Mouse (Mus musculus) lung, adult 2 months (tissue): Measurements from ENCODE around the gene Zbtb8os. TPM values are rescaled to one million over a fixed set of nuclear protein-coding genes. Genes with fewer than 3 reads are reported as not detected.

Experiments
- DNase-seq: peaks from one replicate; pipeline ENCODE4 v3.0.0; 2022
- H3K4me1 ChIP-seq: fragments of 200-500 bp; 2 replicates; pipeline ENCODE4 v1.6.1; 2011; ENCODE audit warnings: low read length; ENCODE audit not compliant: control insufficient read depth, insufficient read depth
- H3K4me3 ChIP-seq: fragments of 200-500 bp; replicated peaks from 2 replicates; pipeline ENCODE3; 2011; ENCODE audit warnings: low read depth, mild to moderate bottlenecking, control low read depth, low read length; ENCODE audit errors: extremely low read depth
- CTCF ChIP-seq: fragments of 200-500 bp; IDR thresholded peaks from 2 replicates; pipeline ENCODE4 v1.5.1; 2011; ENCODE audit warnings: mild to moderate bottlenecking, low read length, control low read depth; ENCODE audit not compliant: insufficient read depth
- POLR2A ChIP-seq: fragments of 200-500 bp; IDR thresholded peaks from 2 replicates; pipeline ENCODE4 v1.6.1; 2011; ENCODE audit warnings: low read depth, mild to moderate bottlenecking, control low read depth, low read length, borderline replicate concordance; ENCODE audit errors: extremely low read depth
- WGBS: fragments of 180-500 bp; shearing (Covaris S2); methylation state at CpG from one replicate; pipeline ENCODE4 v1.1.7; 2018; 5-methylcytosine and 5-hydroxymethylcytosine counted together
- polyA plus RNA-seq: library from polyadenylated mRNA; depleted of rRNA; stranded (reverse); fragments of >200 nt; gene quantifications from 2 replicates; pipeline ENCODE4 v1.2.3, GENCODE M21; 2012; rRNA removed

Zbtb8os gene
- 5.8 and 11.3 TPM in 2 replicates for polyA plus RNA-seq

DNA sequence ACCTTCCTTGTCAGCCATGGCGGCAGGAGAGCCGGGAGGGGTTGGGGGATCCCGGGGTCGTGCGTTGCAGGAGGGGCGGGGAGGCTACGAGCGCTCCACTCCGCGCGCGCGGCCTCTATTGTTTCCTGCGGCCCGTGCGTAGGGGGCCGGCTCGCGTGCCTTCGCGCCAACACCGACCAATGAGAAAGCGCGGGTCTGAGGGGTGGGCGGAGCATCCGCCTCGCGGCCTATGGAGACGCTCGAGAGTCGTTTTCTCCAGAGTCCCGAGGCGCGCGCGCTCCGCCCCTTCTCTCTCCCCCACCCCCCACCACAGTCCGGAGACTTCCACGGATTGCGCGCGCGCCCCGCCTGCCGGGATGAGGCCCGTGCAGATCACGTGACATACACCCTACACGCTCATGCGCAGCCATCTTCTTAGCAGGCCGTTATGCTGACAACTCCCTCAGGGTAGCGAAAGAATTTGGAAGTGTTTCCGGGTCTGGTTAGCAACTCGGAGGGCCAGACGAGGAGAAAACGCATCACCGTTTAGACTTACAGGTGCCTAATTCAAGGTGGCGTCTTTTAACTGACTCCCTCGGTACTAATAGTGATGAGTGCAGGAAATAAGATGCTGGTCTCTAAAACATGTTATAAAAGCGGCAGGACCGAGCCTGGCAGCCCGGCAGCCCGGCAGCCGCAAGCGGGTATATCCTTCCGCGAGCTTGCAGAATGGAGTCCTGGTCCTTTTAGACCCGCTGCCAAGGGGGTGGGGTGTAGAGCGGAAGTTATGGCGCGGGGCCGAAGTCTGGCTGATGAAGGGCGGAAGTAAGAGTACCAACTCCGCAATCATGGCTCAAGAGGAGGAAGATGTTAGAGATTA lies at the start of gene Zbtb8os, which contains the start of gene Rbbp4:
Gene Zbtb8os, plus strand, starts transcription at position 480 of the 859 bp plus-strand sequence.
Gene Rbbp4, minus strand, starts transcription at position 155 of the 859 bp plus-strand sequence.
- TF ChIP-seq POLR2A = peak; percentile 70; the same call in 1 of the 2 replicates
- no peak for TF ChIP-seq CTCF
- H3K4me3 ChIP-seq = peak within 1 kb of the TSS; percentile 97
- WGBS = under 1% methylated on average over 73 of the region's 73 CpGs
- peak; percentile 93 for DNase-seq
- peaks cover 7% of the 10 kb centered on the region for H3K4me1 ChIP-seq

DNA sequence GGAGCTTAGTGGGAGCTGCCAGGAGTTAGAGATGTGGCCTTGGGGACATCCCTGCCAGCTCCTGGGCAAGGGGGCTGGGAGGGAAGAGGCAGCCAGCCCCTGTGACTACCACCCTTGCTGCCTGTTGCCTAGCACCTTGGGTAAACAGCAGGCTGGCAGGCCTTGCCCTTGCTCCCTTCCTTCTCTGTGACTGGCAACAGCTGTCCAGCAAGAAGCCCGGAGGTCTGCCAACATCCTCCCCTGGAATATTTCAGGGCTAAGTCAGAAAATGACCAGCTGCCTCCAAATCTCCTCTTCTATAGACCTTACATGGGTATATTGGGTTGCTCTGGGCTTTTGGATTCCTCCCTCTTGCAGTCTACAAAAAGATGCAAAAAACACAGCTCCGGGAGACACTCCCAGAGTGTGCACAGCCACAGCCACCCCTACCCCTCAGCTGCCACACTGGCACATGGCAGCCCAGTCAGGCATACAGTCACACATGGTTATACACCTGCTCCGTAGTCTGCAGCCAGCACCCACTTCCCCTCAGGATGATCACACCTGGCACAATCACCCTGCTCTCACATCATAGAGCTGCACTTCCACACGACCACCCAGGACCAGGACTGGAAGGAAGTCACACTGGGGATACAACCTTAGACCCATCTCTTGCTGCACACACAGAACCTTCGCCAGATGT lies 49.4 kb upstream of the Zbtb8os start:
- TF ChIP-seq CTCF = no peak
- TF ChIP-seq POLR2A = no peak
- Histone ChIP-seq H3K4me1 (peaks cover 2% of the 10 kb centered on the region; the same call in 1 of the 2 replicates), H3K4me3 (no peak overlapping the region)
- 33% methylated on average over 5 of the region's 5 CpGs for WGBS
- no peak for DNase-seq

DNA sequence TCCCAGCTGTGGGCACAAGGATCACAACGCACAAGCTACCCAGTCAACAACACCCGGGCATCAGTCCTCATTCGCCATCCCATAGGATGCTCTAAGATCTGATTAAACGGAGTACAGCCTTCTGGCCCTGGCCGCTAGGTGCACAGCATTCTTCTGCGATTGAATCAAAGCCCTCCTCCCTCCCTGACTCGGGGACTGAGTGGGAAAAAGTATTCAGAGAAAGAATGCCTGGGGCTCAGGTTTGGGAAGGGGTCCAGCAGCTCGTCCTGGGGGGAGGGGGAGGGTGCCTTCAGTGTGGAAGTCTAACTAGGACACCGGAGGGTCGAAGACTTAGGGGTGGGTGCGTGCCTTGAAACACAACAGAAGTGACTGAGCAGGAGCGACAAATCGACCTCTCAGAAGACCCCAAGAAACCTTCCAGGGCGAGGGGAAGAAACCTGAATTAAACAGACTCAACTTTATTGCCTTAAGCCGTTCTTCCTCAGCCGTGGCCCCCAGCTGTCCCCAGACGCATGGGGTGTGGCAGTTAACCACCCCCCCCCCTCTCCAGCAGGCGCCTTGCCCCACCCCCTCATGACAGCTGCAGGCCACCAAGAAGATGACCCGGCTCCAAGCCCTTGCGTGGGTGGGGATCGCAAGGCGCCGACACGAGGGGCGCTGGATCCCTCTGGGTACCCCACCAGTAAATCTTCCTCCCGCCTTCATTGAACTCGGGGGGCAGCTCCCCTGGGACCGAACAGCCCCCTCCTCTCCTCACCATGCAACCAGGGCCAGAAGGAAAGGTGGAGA lies 48.6 kb upstream of the Zbtb8os start:
- TF ChIP-seq POLR2A = no peak
- TF ChIP-seq CTCF = no peak
- 3% methylated on average over 28 of the region's 28 CpGs for WGBS
- H3K4me1 ChIP-seq = peaks cover 2% of the 10 kb centered on the region; the same call in 1 of the 2 replicates
- peak overlapping the region; percentile 49 for H3K4me3 ChIP-seq
- DNase-seq = no peak

DNA sequence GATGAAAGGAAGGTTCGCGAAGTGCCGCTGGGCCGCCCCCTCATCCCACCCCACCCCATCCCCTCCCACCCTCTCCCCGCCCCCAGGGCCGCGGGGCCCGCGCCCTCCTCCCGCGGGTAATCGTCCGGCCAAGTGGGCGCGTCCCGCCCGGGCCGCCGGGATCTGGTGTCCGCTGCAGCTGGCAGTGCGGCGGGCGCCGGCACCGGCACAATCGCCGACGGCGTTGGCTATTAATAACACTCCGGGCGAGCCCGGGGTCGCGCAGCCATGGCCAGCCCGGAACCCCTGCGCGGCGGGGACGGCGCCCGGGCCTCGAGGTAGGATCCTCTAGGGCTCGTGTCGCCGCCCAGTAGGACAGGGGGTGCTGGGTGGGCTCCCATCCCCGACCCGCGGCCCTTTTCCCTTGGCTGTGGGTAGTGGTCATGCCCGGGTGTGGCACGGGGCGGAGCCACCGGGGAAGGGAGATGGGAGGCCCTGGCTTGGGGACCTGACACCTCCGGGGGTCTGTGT lies 48.0 kb upstream of the Zbtb8os start, which contains the start of gene Sync:
Gene Sync, plus strand, starts transcription at position 146 of the 510 bp plus-strand sequence.
- WGBS = 2% methylated on average over 48 of the region's 53 CpGs
- peak within 1 kb of the TSS; percentile 49 for H3K4me3 ChIP-seq
- peaks cover 2% of the 10 kb centered on the region; the same call in 1 of the 2 replicates for H3K4me1 ChIP-seq
- no peak for TF ChIP-seq CTCF
- TF ChIP-seq POLR2A = no peak
- no peak for DNase-seq

DNA sequence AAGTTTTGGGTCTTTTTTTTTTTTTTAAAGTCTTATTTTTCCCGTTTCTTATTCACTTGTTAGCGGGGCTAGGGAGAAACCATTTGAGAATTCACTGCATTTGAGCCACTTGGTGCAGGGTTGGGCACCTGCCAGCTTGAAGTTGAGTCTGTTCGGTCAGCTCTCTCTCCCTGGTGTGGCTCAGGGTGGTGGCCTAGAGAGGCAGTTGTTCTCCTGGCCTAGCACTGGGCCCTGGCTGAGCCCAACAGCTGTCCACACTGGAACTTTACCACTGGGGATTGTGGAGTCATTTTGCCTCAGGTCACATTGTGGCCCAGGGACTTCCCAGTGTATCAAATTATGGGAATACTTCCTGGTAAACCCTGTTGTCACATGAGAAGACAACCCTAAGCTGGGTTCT lies 47.4 kb upstream of the Zbtb8os start:
- DNase-seq = no peak
- Histone ChIP-seq H3K4me1 (peaks cover 2% of the 10 kb centered on the region; the same call in 1 of the 2 replicates), H3K4me3 (no peak overlapping the region)
- 40% methylated on average over 3 of the region's 3 CpGs for WGBS
- no peak for TF ChIP-seq POLR2A
- TF ChIP-seq CTCF = no peak

DNA sequence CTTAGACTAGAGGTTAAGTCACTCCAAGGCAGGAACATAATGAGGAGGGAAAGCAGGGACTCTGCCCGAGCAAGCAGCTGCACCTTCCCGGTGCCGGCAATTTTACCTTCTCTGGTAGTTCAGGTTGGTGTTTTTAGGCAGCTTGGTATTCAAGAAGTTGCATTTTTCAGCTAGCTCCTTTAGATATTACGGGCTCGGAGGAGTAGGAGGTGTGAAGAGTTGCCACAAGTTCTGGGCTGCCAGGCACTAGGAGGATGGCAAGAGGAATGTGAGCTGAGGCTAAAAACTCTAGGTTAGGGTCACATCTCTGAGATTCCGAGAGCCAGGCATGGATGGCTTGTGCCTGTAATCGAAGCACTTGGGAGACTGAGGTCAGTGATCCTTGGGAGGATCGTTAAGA lies 45.8 kb upstream of the Zbtb8os start:
- Histone ChIP-seq H3K4me3 (no peak overlapping the region), H3K4me1 (peaks cover 2% of the 10 kb centered on the region; the same call in 1 of the 2 replicates)
- no peak for TF ChIP-seq POLR2A
- DNase-seq = no peak
- 86% methylated on average over 8 of the region's 8 CpGs for WGBS

DNA sequence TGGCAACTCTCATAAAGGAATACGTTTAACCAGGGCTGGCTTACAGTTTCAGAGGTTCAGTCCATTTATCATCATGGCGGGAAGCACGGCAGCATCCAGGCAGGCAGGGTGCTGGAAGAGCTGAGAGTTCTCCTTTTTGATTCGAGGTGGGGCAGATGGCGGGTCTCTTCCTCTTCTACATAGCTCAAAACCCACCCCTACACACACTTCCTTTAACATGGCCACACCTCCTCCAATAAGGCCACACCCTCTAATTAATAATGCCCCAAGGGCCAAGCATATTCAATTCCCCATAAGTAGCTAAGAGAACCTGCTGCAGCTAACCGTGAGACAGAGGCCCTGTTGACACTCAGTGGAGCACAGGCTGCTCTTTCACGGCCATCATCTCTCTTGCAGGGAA lies 42.7 kb upstream of the Zbtb8os start:
- TF ChIP-seq POLR2A (no peak), CTCF (no peak)
- 67% methylated on average over 7 of the region's 7 CpGs for WGBS
- H3K4me1 ChIP-seq = no peaks in the 10 kb centered on the region; the same call in 1 of the 2 replicates

DNA sequence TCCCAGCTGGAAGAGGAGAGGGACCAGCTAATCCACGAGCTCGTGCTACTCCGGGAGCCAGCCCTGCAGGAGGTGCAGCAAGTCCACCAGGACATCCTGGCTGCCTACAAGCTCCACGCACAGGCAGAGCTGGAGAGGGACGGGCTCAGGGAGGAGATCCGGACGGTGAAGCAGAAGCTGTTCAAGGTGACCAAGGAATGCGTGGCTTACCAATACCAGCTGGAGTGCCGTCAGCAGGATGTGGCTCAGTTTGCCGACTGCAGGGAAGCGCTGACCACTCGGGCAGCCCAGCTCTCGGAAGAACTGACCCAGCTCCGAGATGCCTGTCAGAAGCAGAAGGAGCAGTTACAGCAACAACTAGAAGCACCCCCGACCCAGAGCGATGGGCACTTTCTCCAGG lies 41.8 kb upstream of the Zbtb8os start:
- no peak for DNase-seq
- 42% methylated on average over 16 of the region's 16 CpGs for WGBS
- Histone ChIP-seq H3K4me1 (no peaks in the 10 kb centered on the region; the same call in 1 of the 2 replicates), H3K4me3 (no peak overlapping the region)
- TF ChIP-seq CTCF (no peak), POLR2A (no peak)

More for the DNA sequence above, 42.7 kb upstream of the Zbtb8os start:
- H3K4me3 ChIP-seq = no peak overlapping the region
- no peak for DNase-seq
